8 mouse cellular contexts compared by ENCODE assay signal in genomic region chr3:142620111-142620955, GRCm38 (mm10). TPM values are rescaled to one million over a fixed set of nuclear protein-coding genes. Genes with fewer than 3 reads are reported as not detected.
DNase-seq lines count a peak whose midpoint lies in the region; ATAC-seq lines count a peak whose summit lies in the region.

TSS of gene Gbp2 (plus strand) at chr3:142620602.

- 73% methylated on average over 4 of the region's 4 CpGs for WGBS in hindbrain, embryonic 16.5 days
- WGBS in hindbrain, embryonic 11.5 days = 79% methylated on average over 4 of the region's 4 CpGs
- 3% methylated on average over 4 of the region's 4 CpGs for WGBS in large intestine, adult 2 months
- WGBS in neural tube, embryonic 15.5 days = 71% methylated on average over 4 of the region's 4 CpGs

- no peaks in the 10 kb centered on the region for H3K9me3 ChIP-seq in hindbrain, embryonic 16.5 days (ENCODE audit: control insufficient read depth, low read length)
- no peaks in the 10 kb centered on the region for H3K9me3 ChIP-seq in hindbrain, embryonic 11.5 days (ENCODE audit: control insufficient read depth, low read length)
- no peaks in the 10 kb centered on the region for H3K9me3 ChIP-seq in neural tube, embryonic 15.5 days (replicated peaks)

- no peak for ATAC-seq in hindbrain, embryonic 16.5 days
- no peak for ATAC-seq in hindbrain, embryonic 11.5 days (ENCODE audit: low FRiP score)
- ATAC-seq in neural tube, embryonic 15.5 days (ENCODE audit: low FRiP score) = no peak

- H3K4me3 ChIP-seq in hindbrain, embryonic 16.5 days (ENCODE audit: low read length) = no peak within 1 kb of the TSS
- H3K4me3 ChIP-seq in hindbrain, embryonic 11.5 days (ENCODE audit: low read depth, low read length) = no peak within 1 kb of the TSS
- H3K4me3 ChIP-seq in neural tube, embryonic 15.5 days (replicated peaks) = no peak within 1 kb of the TSS

- DNase-seq in hindbrain, embryonic 11.5 days (ENCODE audit: low spot score) = no peak
- DNase-seq in adipocyte (ENCODE audit: low spot score) = peak; percentile 99
- peak; percentile 78 to 82 for DNase-seq in heart, adult 9 months (ENCODE audit: low spot score in 2 of 2)
- no peak for DNase-seq in large intestine, adult 2 months (ENCODE audit: low read depth, low spot score)
- no peak for DNase-seq in cerebellum, adult 8-10 months
- no peak for DNase-seq in frontal cortex, postnatal 14 days (ENCODE audit: low spot score in 2 of 2)

- H3K9ac ChIP-seq in hindbrain, embryonic 16.5 days (ENCODE audit: low read depth, low read length) = no peak within 1 kb of the TSS
- H3K9ac ChIP-seq in hindbrain, embryonic 11.5 days (ENCODE audit: low read depth, low read length) = no peak within 1 kb of the TSS
- H3K9ac ChIP-seq in neural tube, embryonic 15.5 days (replicated peaks) = no peak within 1 kb of the TSS

- no peaks in the 10 kb centered on the region; the same call in 1 of the 2 replicates for H3K4me1 ChIP-seq in hindbrain, embryonic 16.5 days (ENCODE audit: control insufficient read depth, insufficient read depth, low read depth, low read length)
- H3K4me1 ChIP-seq in hindbrain, embryonic 11.5 days (replicated peaks; ENCODE audit: control insufficient read depth, insufficient read depth, low read length) = no peaks in the 10 kb centered on the region
- no peaks in the 10 kb centered on the region for H3K4me1 ChIP-seq in neural tube, embryonic 15.5 days

- no peak within 1 kb of the TSS for H3K27ac ChIP-seq in hindbrain, embryonic 16.5 days (ENCODE audit: low read depth, low read length)
- no peak within 1 kb of the TSS for H3K27ac ChIP-seq in hindbrain, embryonic 11.5 days (ENCODE audit: low read depth, low read length)
- no peak within 1 kb of the TSS for H3K27ac ChIP-seq in neural tube, embryonic 15.5 days (replicated peaks)

- H3K4me2 ChIP-seq in hindbrain, embryonic 16.5 days (ENCODE audit: low read length) = peak within 1 kb of the TSS; percentile 37
- H3K4me2 ChIP-seq in hindbrain, embryonic 11.5 days (replicated peaks; ENCODE audit: low read depth, low read length) = no peak within 1 kb of the TSS
- peak within 1 kb of the TSS; percentile 24 for H3K4me2 ChIP-seq in neural tube, embryonic 15.5 days

- H3K27me3 ChIP-seq in hindbrain, embryonic 16.5 days (replicated peaks; ENCODE audit: control insufficient read depth, insufficient read depth, low read length) = no peaks in the 10 kb centered on the region
- H3K27me3 ChIP-seq in hindbrain, embryonic 11.5 days (ENCODE audit: control insufficient read depth, insufficient read depth, low read length) = no peaks in the 10 kb centered on the region
- no peaks in the 10 kb centered on the region for H3K27me3 ChIP-seq in neural tube, embryonic 15.5 days (replicated peaks)

- no peaks in the 10 kb centered on the region for H3K36me3 ChIP-seq in hindbrain, embryonic 16.5 days (ENCODE audit: control insufficient read depth, insufficient read depth, low read length)
- no peaks in the 10 kb centered on the region for H3K36me3 ChIP-seq in hindbrain, embryonic 11.5 days (ENCODE audit: control insufficient read depth, insufficient read depth, low read length)
- H3K36me3 ChIP-seq in neural tube, embryonic 15.5 days = no peaks in the 10 kb centered on the region

RNA-seq across cellular contexts. Expression of gene Gbp2, which starts in this region (rescaled TPM):
- 0.51 and 0.79 TPM in 2 replicates for polyA plus RNA-seq in hindbrain, embryonic 16.5 days (2015; fragmentation: Nextera tagmentation; extraction: Ambion mirVana)
- polyA plus RNA-seq in hindbrain, embryonic 11.5 days (2014; fragmentation: Nextera tagmentation; extraction: Ambion mirVana) = 0.19 and 0.35 TPM in 2 replicates
- 19.6 and 19.8 TPM in 2 replicates for polyA plus RNA-seq in large intestine, adult 2 months (2012; rRNA removed)
- polyA plus RNA-seq in neural tube, embryonic 15.5 days (2015; fragmentation: Nextera tagmentation; extraction: Ambion mirVana) = 0.90 and 3.6 TPM in 2 replicates

Comparison
In these comparisons a context has a peak if more than half of its experiments do, and no peak if none do; other contexts are left out.
1. DNase-seq: peak in adipocyte (single experiment) and heart, adult 9 months (2 of 2); none in hindbrain, embryonic 11.5 days (single experiment), large intestine, adult 2 months (single experiment), cerebellum, adult 8-10 months (single experiment) and frontal cortex, postnatal 14 days (0 of 2).